Mouse (Mus musculus) heart, adult 8-10 months (tissue): ENCODE data around the gene Armh3. TPM values are rescaled to one million over a fixed set of nuclear protein-coding genes. Genes with fewer than 3 reads are reported as not detected.
"Not testable (repeated sequence)": the region's sequence is repeated elsewhere in the genome, so short reads cannot be mapped to it uniquely, and the experiment has no call there.

ENCODE experiments used
- DNase-seq: peaks from one replicate; pipeline ENCODE4 v3.0.0; 2022; ENCODE audit warnings: low spot score
- total RNA-seq, 4 experiments: library from RNA; stranded (reverse); gene quantifications; 2 replicates each; pipeline ENCODE4 v1.2.4; 2022

The Armh3 gene
- total RNA-seq, 4 experiments from 2014 or later: 14.8 to 19.0 (median 16.0) TPM

- DNase-seq: peak; percentile 42
These were observed 172.1 kb downstream of the Armh3 start for GRCm38 (mm10) chr19:45826146-45826545.

GRCm38 (mm10) chr19:45821832-45822231 is 176.5 kb downstream of the Armh3 start:
- DNase-seq: no peak

- DNase-seq: no peak
These were observed 180.3 kb downstream of the Armh3 start for GRCm38 (mm10) chr19:45817816-45818490.

- DNase-seq: no peak
These were observed 181.6 kb downstream of the Armh3 start for GRCm38 (mm10) chr19:45816727-45817126.

GRCm38 (mm10) chr19:45815831-45816405 is 182.4 kb downstream of the Armh3 start, which contains the start of gene Kcnip2:
Gene Kcnip2 (minus strand): TSS chr19:45816061.
- no peak for DNase-seq

- DNase-seq: no peak
These were observed 183.1 kb downstream of the Armh3 start for GRCm38 (mm10) chr19:45815170-45815569.

GRCm38 (mm10) chr19:45813801-45814200 is 184.5 kb downstream of the Armh3 start:
- DNase-seq: no peak

GRCm38 (mm10) chr19:45813263-45813662 is 185.0 kb downstream of the Armh3 start:
- DNase-seq: peak; percentile 75

GRCm38 (mm10) chr19:45812673-45813252 is 185.5 kb downstream of the Armh3 start:
- DNase-seq: no peak

GRCm38 (mm10) chr19:45812115-45812514 is 186.2 kb downstream of the Armh3 start:
- DNase-seq: no peak

GRCm38 (mm10) chr19:45811028-45811674 is 187.1 kb downstream of the Armh3 start:
- no peak for DNase-seq

GRCm38 (mm10) chr19:45807732-45808131 is 190.6 kb downstream of the Armh3 start:
- DNase-seq: no peak

GRCm38 (mm10) chr19:45805817-45806216 is 192.5 kb downstream of the Armh3 start:
- DNase-seq: not testable (repeated sequence)

GRCm38 (mm10) chr19:45804593-45805368 is 193.5 kb downstream of the Armh3 start:
- DNase-seq: no peak

GRCm38 (mm10) chr19:45803408-45803807 is 194.9 kb downstream of the Armh3 start:
- DNase-seq: no peak

- DNase-seq: no peak
These were observed 195.6 kb downstream of the Armh3 start for GRCm38 (mm10) chr19:45802702-45803101.

GRCm38 (mm10) chr19:45796879-45797278 is 201.4 kb downstream of the Armh3 start:
- DNase-seq: no peak

GRCm38 (mm10) chr19:45796061-45796556 is 202.2 kb downstream of the Armh3 start:
- no peak for DNase-seq

- no peak for DNase-seq
These were observed 202.8 kb downstream of the Armh3 start for GRCm38 (mm10) chr19:45795406-45795944.

- DNase-seq: no peak
These were observed 203.6 kb downstream of the Armh3 start for GRCm38 (mm10) chr19:45794718-45795117.

- no peak for DNase-seq
These were observed 205.9 kb downstream of the Armh3 start for GRCm38 (mm10) chr19:45792404-45792803.
